Mouse (Mus musculus) regulatory T cell (primary cell): ENCODE data around the gene Pbrm1.

Experiments used
- in situ Hi-C: fragments of 300-600 bp; cut with MboI, MseI; formaldehyde crosslinking; loops from one replicate; pipeline ENCODE4 v1.15.1; 2025; ENCODE audit warnings: high pct_unique_total_duplicates

Pbrm1 gene

GRCm38 (mm10) chr14:31133023-31133665 lies 114.2 kb downstream of the Pbrm1 start:
- in situ Hi-C loops, result no loop called here

- in situ Hi-C loops, result no loop called here
These were observed 115.4 kb downstream of the Pbrm1 start for GRCm38 (mm10) chr14:31134015-31135000.

- in situ Hi-C loops, result no loop called here
These were observed 116.8 kb downstream of the Pbrm1 start for GRCm38 (mm10) chr14:31135495-31136410.

GRCm38 (mm10) chr14:31136411-31137280 lies 117.7 kb downstream of the Pbrm1 start:
- in situ Hi-C loops, result no loop called here

GRCm38 (mm10) chr14:31137281-31137595 lies 118.3 kb downstream of the Pbrm1 start:
- in situ Hi-C loops, result no loop called here

- in situ Hi-C loops, result no loop called here
These were observed 118.9 kb downstream of the Pbrm1 start for GRCm38 (mm10) chr14:31137791-31138190.

- in situ Hi-C loops, result no loop called here
These were observed 119.4 kb downstream of the Pbrm1 start for GRCm38 (mm10) chr14:31138219-31138896.

- in situ Hi-C loops, result no loop called here
These were observed 120.0 kb downstream of the Pbrm1 start for GRCm38 (mm10) chr14:31138897-31139429.

GRCm38 (mm10) chr14:31139666-31140065 lies 120.7 kb downstream of the Pbrm1 start:
- in situ Hi-C loops, result no loop called here

GRCm38 (mm10) chr14:31140141-31140540 lies 121.2 kb downstream of the Pbrm1 start:
- in situ Hi-C loops, result no loop called here

GRCm38 (mm10) chr14:31141011-31141410 lies 122.1 kb downstream of the Pbrm1 start:
- in situ Hi-C loops, result no loop called here

GRCm38 (mm10) chr14:31145694-31146093 lies 126.8 kb downstream of the Pbrm1 start:
- in situ Hi-C loops, result no loop called here

- in situ Hi-C loops, result no loop called here
These were observed 141.5 kb downstream of the Pbrm1 start for GRCm38 (mm10) chr14:31160196-31161150.

- in situ Hi-C loops, result no loop called here
These were observed 142.3 kb downstream of the Pbrm1 start for GRCm38 (mm10) chr14:31161191-31161590.

GRCm38 (mm10) chr14:31161638-31162037 lies 142.7 kb downstream of the Pbrm1 start:
- in situ Hi-C loops, result no loop called here

- in situ Hi-C loops, result no loop called here
These were observed 145.1 kb downstream of the Pbrm1 start for GRCm38 (mm10) chr14:31164067-31164466.

- in situ Hi-C loops, result no loop called here
These were observed 146.1 kb downstream of the Pbrm1 start for GRCm38 (mm10) chr14:31165010-31165409.

GRCm38 (mm10) chr14:31165458-31165857 lies 146.5 kb downstream of the Pbrm1 start:
- in situ Hi-C loops, result no loop called here
